Mouse (Mus musculus): ENCODE data around the gene Fcer2a. TPM values are rescaled to one million over a fixed set of nuclear protein-coding genes. Genes with fewer than 3 reads are reported as not detected.
A peak's percentile ranks its signal among the peaks of the same experiment; 100 is the strongest.

Gene Fcer2a
- total RNA-seq, 1 experiment: 0.18 TPM

DNA sequence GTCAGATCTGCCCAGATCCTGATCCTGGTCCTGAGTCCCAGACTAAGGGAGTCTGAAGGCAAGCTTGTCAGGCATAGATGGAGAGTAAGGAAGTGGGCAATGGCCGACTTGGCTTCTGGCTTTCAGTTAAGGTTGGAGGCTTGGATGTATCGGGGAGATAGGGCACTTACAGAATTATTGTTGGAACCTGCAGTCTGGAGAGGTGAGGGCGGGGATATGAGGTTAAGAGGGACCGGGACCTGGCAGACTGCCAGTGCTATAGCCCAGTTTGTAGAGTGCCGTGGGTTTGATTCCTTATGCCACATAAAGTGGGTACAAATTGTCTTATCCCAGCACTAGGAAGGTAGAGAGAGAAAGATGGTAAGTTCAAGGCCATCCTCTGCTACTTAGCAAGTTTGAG is 14.3 kb downstream of the Fcer2a start:
- DNase-seq (ENCODE audit: low read depth, low spot score): no peak
- no peak overlapping the region for H3K9ac ChIP-seq (ENCODE audit: insufficient read depth, low read depth, low read length, poor library complexity, severe bottlenecking)
- H3K4me3 ChIP-seq (ENCODE audit: insufficient read depth in 1 of 2, low read depth in 1 of 2, low read length in 2 of 2, poor library complexity in 1 of 2, severe bottlenecking in 1 of 2): peak overlapping the region in 1 of 2 experiments; percentile 65; a peak in 3 of 4 replicates
- TF ChIP-seq HCFC1 (IDR thresholded peaks at IDR 0.05; ENCODE audit: borderline replicate concordance, insufficient read depth, low read length): no peak
- TF ChIP-seq MAFK (IDR thresholded peaks at IDR 0.05; ENCODE audit: insufficient read depth, low read depth, low read length): no peak
- no peak for TF ChIP-seq ZC3H11A (IDR thresholded peaks at IDR 0.05; ENCODE audit: borderline replicate concordance, low read depth, low read length)
- no peak for TF ChIP-seq CHD2 (IDR thresholded peaks at IDR 0.05; ENCODE audit: low read depth, low read length)
- TF ChIP-seq ZNF384 (IDR thresholded peaks at IDR 0.05; ENCODE audit: low read depth, low read length): no peak
- H3K36me3 ChIP-seq (ENCODE audit: control insufficient read depth, insufficient read depth, low read length, poor library complexity, severe bottlenecking): peaks cover 10% of the 10 kb centered on the region
- H3K27ac ChIP-seq (ENCODE audit: insufficient read depth, low read depth, low read length, poor library complexity, severe bottlenecking): no peak overlapping the region
- H3K9me3 ChIP-seq (ENCODE audit: control insufficient read depth, insufficient read depth, low read depth, low read length): no peaks in the 10 kb centered on the region
- H3K4me1 ChIP-seq (ENCODE audit: control insufficient read depth in 2 of 2, insufficient read depth in 2 of 2, low read length in 2 of 2, poor library complexity in 1 of 2): peaks cover 4 to 5% of the 10 kb centered on the region in 2 experiments; a peak in 3 of 4 replicates
- in situ Hi-C loops (cut with MboI; ENCODE audit: low sequenced_read_pairs in 2 of 2, unreplicated experiment in 2 of 2): loop anchor here in 1 of 2 experiments (10.0 kb wide), 1 partner anchor 395 kb away; no protein-coding TSS in a partner anchor

DNA sequence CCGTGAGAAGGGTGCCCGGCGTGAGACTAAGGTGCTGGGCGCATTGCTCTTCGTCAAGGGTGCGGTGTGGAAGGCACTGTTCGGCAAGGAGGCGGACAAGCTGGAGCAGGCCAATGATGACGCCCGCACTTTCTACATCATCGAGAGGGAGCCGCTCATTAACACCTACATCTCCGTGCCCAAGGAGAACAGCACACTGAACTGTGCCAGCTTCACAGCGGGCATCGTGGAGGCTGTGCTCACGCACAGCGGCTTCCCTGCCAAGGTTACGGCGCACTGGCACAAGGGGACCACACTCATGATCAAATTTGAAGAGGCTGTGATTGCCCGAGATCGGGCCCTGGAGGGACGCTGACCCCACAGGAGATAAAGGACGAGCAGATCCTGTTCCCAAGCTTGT is 14.7 kb downstream of the Fcer2a start:
- no peaks in the 10 kb centered on the region for H3K9me3 ChIP-seq (ENCODE audit: control insufficient read depth, insufficient read depth, low read depth, low read length)
- H3K36me3 ChIP-seq (ENCODE audit: control insufficient read depth, insufficient read depth, low read length, poor library complexity, severe bottlenecking): peaks cover 10% of the 10 kb centered on the region
- H3K4me3 ChIP-seq (ENCODE audit: insufficient read depth in 1 of 2, low read depth in 1 of 2, low read length in 2 of 2, poor library complexity in 1 of 2, severe bottlenecking in 1 of 2): peak overlapping the region; percentile 61 to 65
- in situ Hi-C loops (cut with MboI; ENCODE audit: low sequenced_read_pairs in 2 of 2, unreplicated experiment in 2 of 2): loop anchor here in 1 of 2 experiments (10.0 kb wide), 1 partner anchor 394 kb away; no protein-coding TSS in a partner anchor
- H3K4me1 ChIP-seq (ENCODE audit: control insufficient read depth in 2 of 2, insufficient read depth in 2 of 2, low read length in 2 of 2, poor library complexity in 1 of 2): peaks cover 4 to 5% of the 10 kb centered on the region in 2 experiments; a peak in 3 of 4 replicates
- H3K27ac ChIP-seq (ENCODE audit: insufficient read depth, low read depth, low read length, poor library complexity, severe bottlenecking): no peak overlapping the region
- H3K9ac ChIP-seq (ENCODE audit: insufficient read depth, low read depth, low read length, poor library complexity, severe bottlenecking): peak overlapping the region; percentile 63; the same call in 1 of the 2 replicates
- no peak for DNase-seq (ENCODE audit: low read depth, low spot score)
- TF ChIP-seq ZNF384 (IDR thresholded peaks at IDR 0.05; ENCODE audit: low read depth, low read length) (no peak), ZC3H11A (IDR thresholded peaks at IDR 0.05; ENCODE audit: borderline replicate concordance, low read depth, low read length) (no peak), HCFC1 (IDR thresholded peaks at IDR 0.05; ENCODE audit: borderline replicate concordance, insufficient read depth, low read length) (no peak), MAFK (IDR thresholded peaks at IDR 0.05; ENCODE audit: insufficient read depth, low read depth, low read length) (no peak), CHD2 (IDR thresholded peaks at IDR 0.05; ENCODE audit: low read depth, low read length) (no peak)

DNA sequence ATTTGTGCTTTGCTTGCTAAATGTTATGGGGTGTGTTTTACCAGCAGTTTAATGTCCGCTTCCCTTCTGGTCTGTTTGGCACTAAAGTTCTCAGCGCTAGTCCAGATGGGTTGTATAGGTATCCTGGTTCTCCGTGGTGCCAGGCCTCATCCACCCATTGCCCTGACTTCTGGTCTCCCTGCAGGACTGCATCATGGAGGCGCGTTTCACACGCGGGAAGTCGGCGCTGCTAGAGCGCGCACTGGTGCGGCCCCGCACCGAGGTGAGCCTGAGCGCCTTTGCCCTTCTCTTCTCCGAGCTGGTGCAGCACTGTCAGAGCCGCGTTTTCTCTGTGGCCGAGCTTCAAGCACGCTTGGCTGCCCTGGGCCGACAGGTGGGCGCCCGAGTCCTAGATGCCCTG is 15.1 kb downstream of the Fcer2a start:
- H3K4me3 ChIP-seq (ENCODE audit: insufficient read depth in 1 of 2, low read depth in 1 of 2, low read length in 2 of 2, poor library complexity in 1 of 2, severe bottlenecking in 1 of 2): peak overlapping the region; percentile 61 to 65
- TF ChIP-seq ZC3H11A (IDR thresholded peaks at IDR 0.05; ENCODE audit: borderline replicate concordance, low read depth, low read length) (no peak), ZNF384 (IDR thresholded peaks at IDR 0.05; ENCODE audit: low read depth, low read length) (no peak), CHD2 (IDR thresholded peaks at IDR 0.05; ENCODE audit: low read depth, low read length) (no peak), HCFC1 (IDR thresholded peaks at IDR 0.05; ENCODE audit: borderline replicate concordance, insufficient read depth, low read length) (no peak), MAFK (IDR thresholded peaks at IDR 0.05; ENCODE audit: insufficient read depth, low read depth, low read length) (no peak)
- peaks cover 10% of the 10 kb centered on the region for H3K36me3 ChIP-seq (ENCODE audit: control insufficient read depth, insufficient read depth, low read length, poor library complexity, severe bottlenecking)
- H3K9ac ChIP-seq (ENCODE audit: insufficient read depth, low read depth, low read length, poor library complexity, severe bottlenecking): peak overlapping the region; percentile 63
- H3K27ac ChIP-seq (ENCODE audit: insufficient read depth, low read depth, low read length, poor library complexity, severe bottlenecking): no peak overlapping the region
- H3K4me1 ChIP-seq (ENCODE audit: control insufficient read depth in 2 of 2, insufficient read depth in 2 of 2, low read length in 2 of 2, poor library complexity in 1 of 2): peaks cover 4 to 5% of the 10 kb centered on the region in 2 experiments; a peak in 3 of 4 replicates
- no peaks in the 10 kb centered on the region for H3K9me3 ChIP-seq (ENCODE audit: control insufficient read depth, insufficient read depth, low read depth, low read length)
- in situ Hi-C loops (cut with MboI; ENCODE audit: low sequenced_read_pairs in 2 of 2, unreplicated experiment in 2 of 2): loop anchor here in 1 of 2 experiments (10.0 kb wide), 1 partner anchor 394 kb away; no protein-coding TSS in a partner anchor
- DNase-seq (ENCODE audit: low read depth, low spot score): no peak

DNA sequence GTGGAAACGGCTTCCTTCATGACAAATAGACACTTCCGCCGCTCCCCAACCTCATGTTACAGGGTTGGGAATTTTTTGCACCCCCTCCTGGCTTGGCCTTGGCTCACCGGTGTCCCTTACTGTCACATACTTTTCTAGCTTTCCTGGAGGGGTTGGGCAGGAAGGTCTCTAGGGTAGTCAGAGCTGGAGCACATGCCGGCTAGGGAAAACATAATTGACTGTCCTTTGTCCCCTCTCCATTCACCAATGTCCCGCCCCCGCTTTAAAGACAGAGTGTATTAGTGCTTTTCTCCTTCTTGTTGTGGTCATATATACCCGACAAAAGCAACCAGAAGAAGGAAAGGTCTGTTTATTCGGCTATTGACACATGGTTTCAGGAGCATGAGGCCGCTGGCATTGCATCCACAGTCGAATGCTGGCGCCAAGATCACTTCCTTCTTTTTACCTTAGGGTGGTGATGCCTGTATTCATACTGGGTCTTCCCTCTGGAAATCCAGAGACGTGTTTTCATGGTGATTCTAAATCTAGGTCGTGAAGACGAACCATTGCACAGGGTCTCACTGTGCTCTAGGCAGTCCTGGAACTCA is 16.9 kb downstream of the Fcer2a start:
- Histone ChIP-seq H3K9me3 (ENCODE audit: control insufficient read depth, insufficient read depth, low read depth, low read length) (no peaks in the 10 kb centered on the region), H3K36me3 (ENCODE audit: control insufficient read depth, insufficient read depth, low read length, poor library complexity, severe bottlenecking) (peaks cover 10% of the 10 kb centered on the region), H3K4me1 (ENCODE audit: control insufficient read depth in 2 of 2, insufficient read depth in 2 of 2, low read length in 2 of 2, poor library complexity in 1 of 2) (peaks cover 4 to 5% of the 10 kb centered on the region in 2 experiments; a peak in 3 of 4 replicates), H3K4me3 (ENCODE audit: insufficient read depth in 1 of 2, low read depth in 1 of 2, low read length in 2 of 2, poor library complexity in 1 of 2, severe bottlenecking in 1 of 2) (peak overlapping the region; percentile 87 to 89), H3K9ac (ENCODE audit: insufficient read depth, low read depth, low read length, poor library complexity, severe bottlenecking) (peak overlapping the region; percentile 91), H3K27ac (ENCODE audit: insufficient read depth, low read depth, low read length, poor library complexity, severe bottlenecking) (peak overlapping the region; percentile 65; the same call in 1 of the 2 replicates)
- TF ChIP-seq HCFC1 (IDR thresholded peaks at IDR 0.05; ENCODE audit: borderline replicate concordance, insufficient read depth, low read length) (no peak), ZNF384 (IDR thresholded peaks at IDR 0.05; ENCODE audit: low read depth, low read length) (no peak), ZC3H11A (IDR thresholded peaks at IDR 0.05; ENCODE audit: borderline replicate concordance, low read depth, low read length) (no peak), CHD2 (IDR thresholded peaks at IDR 0.05; ENCODE audit: low read depth, low read length) (no peak), MAFK (IDR thresholded peaks at IDR 0.05; ENCODE audit: insufficient read depth, low read depth, low read length) (no peak)
- DNase-seq (ENCODE audit: low read depth, low spot score): no peak
- in situ Hi-C loops (cut with MboI; ENCODE audit: low sequenced_read_pairs in 2 of 2, unreplicated experiment in 2 of 2): loop anchor here in 1 of 2 experiments (10.0 kb wide), 1 partner anchor 392 kb away; no protein-coding TSS in a partner anchor

Data from ES-E14 (cell line).